Mouse (Mus musculus) lung, postnatal 0 days (tissue): Measurements from ENCODE around the gene Tsc22d3.

Experiments used
- CTCF ChIP-seq: IDR thresholded peaks from 2 replicates; pipeline ENCODE4 v1.5.1; 2016; ENCODE audit warnings: antibody characterized with exemption, mild to moderate bottlenecking
- EP300 ChIP-seq: IDR thresholded peaks from 2 replicates; pipeline ENCODE4 v1.6.1; 2016; ENCODE audit warnings: antibody characterized with exemption, mild to moderate bottlenecking, control low read depth

DNA sequence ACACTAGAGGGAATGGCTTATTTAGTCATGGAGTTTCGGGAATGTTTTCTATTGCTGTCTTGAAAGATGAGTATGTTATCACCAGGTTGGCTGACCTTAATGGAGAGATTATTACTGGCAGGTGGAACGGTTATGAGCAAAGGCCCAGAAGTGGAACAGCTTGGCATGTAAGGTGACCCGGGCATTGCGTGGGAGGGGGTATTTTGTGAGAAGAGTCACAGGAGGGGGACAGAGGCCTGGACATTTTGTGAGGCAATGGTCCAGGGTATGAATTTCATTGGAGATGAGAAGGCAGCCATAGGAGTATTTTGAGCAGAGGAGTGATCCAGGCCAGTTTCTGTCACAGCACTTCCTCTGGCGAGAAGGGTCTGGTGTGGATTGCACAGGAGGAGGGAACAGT is 76.2 kb downstream of the Tsc22d3 start:
- TF ChIP-seq CTCF (no peak), EP300 (no peak)
